Mouse (Mus musculus): ENCODE data around the gene Blvra.

- no peak for TF ChIP-seq CTCF (IDR thresholded peaks at IDR 0.05; ENCODE audit: extremely low read depth, insufficient read depth, insufficient read length, insufficient replicate concordance)
- TF ChIP-seq POLR2A (IDR thresholded peaks at IDR 0.05; ENCODE audit: low read depth, low read length), result no peak
Observed at GRCm38 (mm10) chr2:127092000-127092399, 21.5 kb downstream of the Blvra start.
